Mouse (Mus musculus): Measurements from ENCODE around the gene Lrrc58. TPM values are rescaled to one million over a fixed set of nuclear protein-coding genes. Genes with fewer than 3 reads are reported as not detected.

Lrrc58 gene
- polyA plus RNA-seq, 2 experiments: 4.1 to 8.7 TPM

DNA sequence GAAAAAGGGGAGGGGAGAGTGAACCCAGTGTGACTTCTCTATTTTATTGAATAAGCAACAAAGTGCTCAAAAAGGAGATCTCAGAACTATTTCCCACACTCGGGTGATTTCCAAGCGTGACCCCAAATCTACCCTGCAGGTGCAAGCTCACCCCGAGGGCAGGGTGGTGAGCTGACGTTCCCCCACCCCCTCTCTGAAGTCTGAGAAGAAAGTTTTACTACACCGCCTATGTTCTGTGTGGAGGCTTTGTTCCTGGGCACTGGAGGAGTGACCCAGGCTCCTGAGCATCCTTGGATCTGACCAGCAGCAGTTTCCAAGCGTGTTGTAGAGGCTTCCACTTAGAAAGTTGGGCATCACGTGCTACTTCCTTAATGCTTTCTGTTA, 48.6 kb downstream of the Lrrc58 start:
- TF ChIP-seq EP300 (IDR thresholded peaks at IDR 0.05; ENCODE audit: low read depth): no peak
- no peak for ATAC-seq (ENCODE audit: insufficient read depth)
- Histone ChIP-seq H3K4me3 (ENCODE audit: insufficient read depth in 1 of 2, low read depth in 2 of 2, low read length in 2 of 2) (no peak overlapping the region), H3K4me2 (ENCODE audit: low read depth) (no peak overlapping the region), H3K27me3 (ENCODE audit: control insufficient read depth, insufficient read depth, low read length) (peaks cover 24% of the 10 kb centered on the region), H3K36me3 (replicated peaks; ENCODE audit: control insufficient read depth, insufficient read depth, low read depth) (no peaks in the 10 kb centered on the region), H3K9ac (replicated peaks) (no peak overlapping the region), H3K9me3 (ENCODE audit: control insufficient read depth, low read length) (no peaks in the 10 kb centered on the region), H3K4me1 (replicated peaks; ENCODE audit: control insufficient read depth in 2 of 2, insufficient read depth in 2 of 2, low read length in 1 of 2) (no peaks in the 10 kb centered on the region), H3K27ac (no peak overlapping the region)
- no peak for DNase-seq (ENCODE audit: low read depth in 3 of 3, low spot score in 3 of 3)
- 23% methylated on average over 7 of the region's 7 CpGs for WGBS (ENCODE audit: insufficient replicate concordance)

DNA sequence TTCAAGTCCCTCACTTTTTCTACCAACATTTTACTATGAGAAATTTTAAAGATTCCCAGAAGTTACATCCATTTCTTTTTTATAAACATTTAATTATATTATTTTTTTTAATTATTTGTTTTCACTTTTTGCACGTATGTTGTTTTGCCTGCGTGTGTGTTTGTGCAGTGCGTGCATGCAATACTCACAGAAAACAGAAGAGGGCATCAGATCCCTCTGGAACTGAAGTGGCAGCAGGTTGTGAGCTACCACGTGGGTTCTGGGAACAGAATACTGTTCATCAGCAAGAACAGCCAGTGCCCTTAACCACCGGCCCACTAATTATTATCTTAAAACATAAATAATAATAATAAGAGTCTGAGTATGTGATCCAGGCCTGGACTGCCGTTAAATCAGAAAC, 50.8 kb downstream of the Lrrc58 start:
- H3K27ac ChIP-seq: no peak overlapping the region
- no peak overlapping the region for H3K4me2 ChIP-seq (ENCODE audit: low read depth)
- no peaks in the 10 kb centered on the region for H3K4me1 ChIP-seq (replicated peaks; ENCODE audit: control insufficient read depth in 2 of 2, insufficient read depth in 2 of 2, low read length in 1 of 2)
- peaks cover 24% of the 10 kb centered on the region for H3K27me3 ChIP-seq (ENCODE audit: control insufficient read depth, insufficient read depth, low read length)
- ATAC-seq (ENCODE audit: insufficient read depth) (no peak), DNase-seq (ENCODE audit: low read depth in 3 of 3, low spot score in 3 of 3) (no peak)
- no peak overlapping the region for H3K4me3 ChIP-seq (ENCODE audit: insufficient read depth in 1 of 2, low read depth in 2 of 2, low read length in 2 of 2)
- no peaks in the 10 kb centered on the region for H3K36me3 ChIP-seq (replicated peaks; ENCODE audit: control insufficient read depth, insufficient read depth, low read depth)
- WGBS (ENCODE audit: insufficient replicate concordance): 69% methylated on average over 6 of the region's 6 CpGs
- TF ChIP-seq CTCF (IDR thresholded peaks at IDR 0.05; ENCODE audit: low read depth) (no peak), EP300 (IDR thresholded peaks at IDR 0.05; ENCODE audit: low read depth) (no peak)
- no peak overlapping the region for H3K9ac ChIP-seq (replicated peaks)
- H3K9me3 ChIP-seq (ENCODE audit: control insufficient read depth, low read length): no peaks in the 10 kb centered on the region

DNA sequence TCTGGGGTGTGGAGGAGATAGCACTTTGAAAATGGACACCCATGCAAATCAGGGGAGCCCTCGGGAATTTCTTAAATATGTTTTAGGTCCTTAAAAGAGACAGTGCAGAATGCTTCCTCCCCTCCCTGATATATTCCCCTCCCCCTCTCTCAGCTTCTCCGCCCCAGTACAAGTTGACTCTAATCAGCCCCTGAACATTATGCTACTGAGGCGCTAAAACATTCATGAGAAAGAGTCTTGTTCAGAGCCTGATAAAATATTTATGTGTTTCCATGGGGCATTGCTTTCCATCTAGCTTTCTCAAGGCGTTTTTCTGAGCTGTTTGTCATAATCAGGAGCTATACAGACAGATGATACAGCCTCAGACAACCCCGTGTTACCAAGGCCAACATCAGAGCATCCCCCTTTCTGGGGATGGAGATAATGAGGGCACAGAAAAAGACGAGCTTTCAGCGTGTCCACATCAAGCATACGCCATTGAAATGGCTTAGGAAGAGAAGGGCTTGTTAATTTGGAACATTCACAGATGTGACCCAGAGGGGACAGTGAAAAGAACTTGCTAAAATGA, 52.7 kb downstream of the Lrrc58 start:
- TF ChIP-seq EP300 (IDR thresholded peaks at IDR 0.05; ENCODE audit: low read depth) (no peak), CTCF (IDR thresholded peaks at IDR 0.05; ENCODE audit: low read depth) (no peak)
- Histone ChIP-seq H3K4me3 (ENCODE audit: insufficient read depth in 1 of 2, low read depth in 2 of 2, low read length in 2 of 2) (no peak overlapping the region), H3K27me3 (ENCODE audit: control insufficient read depth, insufficient read depth, low read length) (peaks cover 13% of the 10 kb centered on the region), H3K9ac (replicated peaks) (no peak overlapping the region), H3K4me1 (replicated peaks; ENCODE audit: control insufficient read depth in 2 of 2, insufficient read depth in 2 of 2, low read length in 1 of 2) (no peaks in the 10 kb centered on the region), H3K9me3 (ENCODE audit: control insufficient read depth, low read length) (no peaks in the 10 kb centered on the region), H3K36me3 (replicated peaks; ENCODE audit: control insufficient read depth, insufficient read depth, low read depth) (no peaks in the 10 kb centered on the region), H3K4me2 (ENCODE audit: low read depth) (no peak overlapping the region), H3K27ac (no peak overlapping the region)
- 46% methylated on average over 8 of the region's 8 CpGs for WGBS (ENCODE audit: insufficient replicate concordance)
- no peak for ATAC-seq (ENCODE audit: insufficient read depth)
- no peak for DNase-seq (ENCODE audit: low read depth in 3 of 3, low spot score in 3 of 3)

DNA sequence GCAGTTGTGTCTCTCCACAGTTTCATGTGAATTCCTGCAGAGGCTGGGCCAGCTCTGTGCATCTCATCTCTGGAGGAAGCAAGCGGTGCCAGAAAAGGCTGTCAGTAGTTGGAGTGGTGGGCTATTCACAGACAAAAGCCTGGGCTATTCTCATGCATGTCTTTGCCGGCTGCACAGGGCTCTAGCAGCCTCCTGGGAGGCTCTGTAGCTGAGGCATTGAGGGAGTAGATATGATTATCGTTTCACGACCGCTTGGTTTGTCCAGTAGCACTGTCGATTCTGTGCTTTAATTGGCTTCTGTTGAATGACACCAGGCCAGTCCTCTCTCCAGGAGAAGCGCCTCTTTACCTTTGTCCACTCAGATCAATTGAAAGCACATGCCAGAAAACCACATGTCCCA, 57.9 kb downstream of the Lrrc58 start:
- no peaks in the 10 kb centered on the region for H3K27me3 ChIP-seq (ENCODE audit: control insufficient read depth, insufficient read depth, low read length)
- no peaks in the 10 kb centered on the region for H3K9me3 ChIP-seq (ENCODE audit: control insufficient read depth, low read length)
- no peaks in the 10 kb centered on the region for H3K36me3 ChIP-seq (replicated peaks; ENCODE audit: control insufficient read depth, insufficient read depth, low read depth)
- ATAC-seq (ENCODE audit: insufficient read depth): no peak
- H3K27ac ChIP-seq: no peak overlapping the region
- H3K4me2 ChIP-seq (ENCODE audit: low read depth): no peak overlapping the region
- TF ChIP-seq CTCF (IDR thresholded peaks at IDR 0.05; ENCODE audit: low read depth): no peak
- TF ChIP-seq EP300 (IDR thresholded peaks at IDR 0.05; ENCODE audit: low read depth): no peak
- no peaks in the 10 kb centered on the region for H3K4me1 ChIP-seq (replicated peaks; ENCODE audit: control insufficient read depth in 2 of 2, insufficient read depth in 2 of 2, low read length in 1 of 2)
- DNase-seq (ENCODE audit: low read depth in 3 of 3, low spot score in 3 of 3): no peak
- no peak overlapping the region for H3K9ac ChIP-seq (replicated peaks)
- H3K4me3 ChIP-seq (ENCODE audit: insufficient read depth in 1 of 2, low read depth in 2 of 2, low read length in 2 of 2): no peak overlapping the region
- WGBS (ENCODE audit: insufficient replicate concordance): 55% methylated on average over 7 of the region's 7 CpGs

DNA sequence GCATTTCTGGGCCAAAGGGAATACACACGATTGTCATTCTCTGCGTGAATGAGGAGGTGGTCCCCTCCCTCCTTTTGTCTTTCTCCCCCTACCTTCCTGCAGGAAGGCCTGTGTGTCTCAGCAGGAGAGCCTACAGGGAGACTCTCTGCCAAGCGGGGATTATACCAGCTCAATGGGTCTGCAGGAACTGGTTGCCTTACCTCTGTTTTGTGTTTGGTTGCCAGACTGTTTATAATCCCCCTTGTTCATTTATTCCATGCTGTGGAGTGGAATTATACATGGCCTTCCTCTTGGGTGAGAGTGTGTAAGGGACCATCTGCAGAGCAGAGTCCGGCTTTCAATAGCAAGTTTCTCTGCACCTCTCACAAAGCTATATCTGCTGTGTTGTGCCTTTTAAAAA, 58.9 kb downstream of the Lrrc58 start:
- WGBS (ENCODE audit: insufficient replicate concordance): 46% methylated on average over 4 of the region's 4 CpGs
- Histone ChIP-seq H3K9ac (replicated peaks) (no peak overlapping the region), H3K36me3 (replicated peaks; ENCODE audit: control insufficient read depth, insufficient read depth, low read depth) (no peaks in the 10 kb centered on the region), H3K27me3 (ENCODE audit: control insufficient read depth, insufficient read depth, low read length) (no peaks in the 10 kb centered on the region), H3K4me2 (ENCODE audit: low read depth) (no peak overlapping the region), H3K4me1 (replicated peaks; ENCODE audit: control insufficient read depth in 2 of 2, insufficient read depth in 2 of 2, low read length in 1 of 2) (no peaks in the 10 kb centered on the region), H3K4me3 (ENCODE audit: insufficient read depth in 1 of 2, low read depth in 2 of 2, low read length in 2 of 2) (no peak overlapping the region), H3K9me3 (ENCODE audit: control insufficient read depth, low read length) (no peaks in the 10 kb centered on the region), H3K27ac (no peak overlapping the region)
- ATAC-seq (ENCODE audit: insufficient read depth) (no peak), DNase-seq (ENCODE audit: low read depth in 3 of 3, low spot score in 3 of 3) (no peak)
- TF ChIP-seq EP300 (IDR thresholded peaks at IDR 0.05; ENCODE audit: low read depth): no peak
- no peak for TF ChIP-seq CTCF (IDR thresholded peaks at IDR 0.05; ENCODE audit: low read depth)

All from liver, embryonic 14.5 days (tissue).